Mouse (Mus musculus) B cell, adult (primary cell): ENCODE data around the gene Dnmt3c. TPM values are rescaled to one million over a fixed set of nuclear protein-coding genes. Genes with fewer than 3 reads are reported as not detected.

Experiments used
- total RNA-seq: library from RNA; stranded (reverse); gene quantifications from 4 replicates; pipeline ENCODE4 v1.2.4, GENCODE M21; 2023; ENCODE audit not compliant: inconsistent age

Dnmt3c gene
- total RNA-seq = not detected in 4 replicates

GRCm38 (mm10) chr2:153696352-153696751, at the start of gene Dnmt3c:
TSS of gene Dnmt3c (plus strand) at chr2:153696652.

GRCm38 (mm10) chr2:153649298-153650013, 47.0 kb upstream of the Dnmt3c start, which contains the start of gene Dnmt3b:
TSS of gene Dnmt3b (plus strand) at chr2:153649450.

GRCm38 (mm10) chr2:153740500-153741436, 44.3 kb downstream of the Dnmt3c start, which contains the start of gene Mapre1:
TSS of gene Mapre1 (plus strand) at chr2:153741274.

Other genes with a start within 250 kb of the Dnmt3c start
- not detected in 4 replicates for gene 4930404H24Rik, start 203.9 kb upstream of the Dnmt3c start, total RNA-seq
- 0.27 to 1.0 TPM (median 0.52 TPM) in 4 replicates for gene Nol4l, start 166.7 kb upstream of the Dnmt3c start, total RNA-seq
- 32.1 to 34.8 TPM (median 33.8 TPM) in 4 replicates for gene Commd7, start 63.9 kb upstream of the Dnmt3c start, total RNA-seq
- gene Dnmt3b, start 47.2 kb upstream of the Dnmt3c start, total RNA-seq = 6.0 to 10.0 TPM (median 7.9 TPM) in 4 replicates
- 130 to 153 TPM (median 139 TPM) in 4 replicates for gene Mapre1, start 44.6 kb downstream of the Dnmt3c start, total RNA-seq
- gene Efcab8, start 83.3 kb downstream of the Dnmt3c start, total RNA-seq = 0.60 to 2.2 TPM (median 1.2 TPM) in 4 replicates
- not detected in 4 replicates for gene Sun5, start 174.4 kb downstream of the Dnmt3c start, total RNA-seq
- 0.51 TPM in 1 of 4 replicates, not detected in the others for gene Bpifb2, start 178.4 kb downstream of the Dnmt3c start, total RNA-seq
- not detected in 4 replicates for gene Bpifb6, start 203.7 kb downstream of the Dnmt3c start, total RNA-seq
- not detected in 4 replicates for gene Bpifb3, start 221.6 kb downstream of the Dnmt3c start, total RNA-seq
- not detected in 4 replicates for gene Bpifb4, start 241.6 kb downstream of the Dnmt3c start, total RNA-seq